Mouse (Mus musculus) hindbrain, postnatal 0 days (tissue): ENCODE data around the gene Atp1b2. TPM values are rescaled to one million over a fixed set of nuclear protein-coding genes. Genes with fewer than 3 reads are reported as not detected.
"Not testable (repeated sequence)": the region's sequence is repeated elsewhere in the genome, so short reads cannot be mapped to it uniquely, and the experiment has no call there.

Source experiments
- ATAC-seq: fragments of 200-750 bp; cut with Nextera tagmentation; 2 replicates; pipeline ENCODE4 v1.8.0; 2017; ENCODE audit warnings: mild to moderate bottlenecking, moderate TSS enrichment, moderate library complexity
- DNase-seq: peaks from one replicate; pipeline ENCODE4 v3.0.0-alpha.2; 2015; ENCODE audit warnings: low spot score
- H3K27ac ChIP-seq: fragments of 300-500 bp; sonication (generic); 2 replicates; pipeline ENCODE4 v1.5.1; 2014; ENCODE audit warnings: mild to moderate bottlenecking
- H3K27me3 ChIP-seq: fragments of 300-500 bp; sonication (generic); 2 replicates; pipeline ENCODE4 v1.6.1; 2014; ENCODE audit warnings: low read length, mixed read lengths; ENCODE audit not compliant: insufficient read depth
- H3K36me3 ChIP-seq: fragments of 300-500 bp; sonication (generic); 2 replicates; pipeline ENCODE4 v1.6.1; 2014; ENCODE audit warnings: low read length, mixed read lengths; ENCODE audit not compliant: insufficient read depth
- H3K4me1 ChIP-seq: fragments of 300-500 bp; sonication (generic); 2 replicates; pipeline ENCODE4 v1.6.1; 2014; ENCODE audit warnings: antibody characterized with exemption, low read length, mixed read lengths; ENCODE audit not compliant: insufficient read depth
- H3K4me2 ChIP-seq: fragments of 300-500 bp; sonication (generic); 2 replicates; pipeline ENCODE4 v1.6.1; 2014; ENCODE audit warnings: low read depth, mild to moderate bottlenecking, low read length, moderate library complexity, mixed read lengths
- H3K4me3 ChIP-seq: fragments of 300-500 bp; sonication (generic); 2 replicates; pipeline ENCODE4 v1.5.1; 2014; ENCODE audit warnings: low read length
- H3K9ac ChIP-seq: fragments of 300-500 bp; sonication (generic); replicated peaks from 2 replicates; pipeline ENCODE4 v1.6.1; 2014; ENCODE audit warnings: mild to moderate bottlenecking, low read length, moderate library complexity, mixed read lengths
- H3K9me3 ChIP-seq: fragments of 300-500 bp; sonication (generic); 2 replicates; pipeline ENCODE4 v1.6.1; 2016; ENCODE audit warnings: low read length, mixed read lengths
- CTCF ChIP-seq: IDR thresholded peaks from 2 replicates; pipeline ENCODE4 v1.5.1; 2016; ENCODE audit warnings: antibody characterized with exemption, control low read depth, low read depth
- WGBS: fragments of 180-500 bp; shearing (Covaris S2); extraction: QIAGEN DNeasy Blood & Tissue Kit; methylation state at CpG from one replicate; pipeline ENCODE4 v1.1.7; 2014; 5-methylcytosine and 5-hydroxymethylcytosine counted together
- polyA plus RNA-seq: library from polyadenylated mRNA; unstranded; fragments of >200 nt; fragmentation: Nextera tagmentation; extraction: Ambion mirVana; gene quantifications from 2 replicates; pipeline ENCODE4 v1.2.1, GENCODE M21; 2015
- total RNA-seq: library from RNA; depleted of rRNA; stranded (reverse); fragments of >200 nt; gene quantifications from 2 replicates; pipeline ENCODE4 v1.2.3, GENCODE M21; 2014

Gene Atp1b2
- total and polyA plus RNA-seq, 2 experiments from 2014 or later: 157 to 210 TPM

GRCm38 (mm10) chr11:69632284-69633089 lies 26.7 kb upstream of the Atp1b2 start, which contains the start of gene Fxr2:
Gene Fxr2 (plus strand): TSS chr11:69632990.
- Histone ChIP-seq H3K36me3 (no peaks in the 10 kb centered on the region), H3K4me1 (peaks cover 19% of the 10 kb centered on the region; the same call in 1 of the 2 replicates), H3K4me3 (peak within 1 kb of the TSS; percentile 94), H3K4me2 (peak within 1 kb of the TSS; percentile 79), H3K9me3 (no peaks in the 10 kb centered on the region), H3K27ac (peak within 1 kb of the TSS; percentile 91), H3K27me3 (no peaks in the 10 kb centered on the region), H3K9ac (peak within 1 kb of the TSS; percentile 96)
- under 1% methylated on average over 50 of the region's 56 CpGs for WGBS
- peak; percentile 100 for DNase-seq
- peak; percentile 100 for ATAC-seq
- peak; percentile 84 for TF ChIP-seq CTCF

GRCm38 (mm10) chr11:69629802-69630201 lies 24.1 kb upstream of the Atp1b2 start:
- Histone ChIP-seq H3K9ac (no peak overlapping the region), H3K27ac (no peak overlapping the region), H3K4me1 (peaks cover 10% of the 10 kb centered on the region; the same call in 1 of the 2 replicates), H3K4me3 (no peak overlapping the region), H3K9me3 (no peaks in the 10 kb centered on the region), H3K4me2 (no peak overlapping the region), H3K36me3 (no peaks in the 10 kb centered on the region), H3K27me3 (no peaks in the 10 kb centered on the region)
- WGBS: 61% methylated on average over 1 of the region's 1 CpGs
- TF ChIP-seq CTCF: peak; percentile 59
- DNase-seq: peak; percentile 27
- ATAC-seq: no peak

GRCm38 (mm10) chr11:69628286-69628685 lies 22.5 kb upstream of the Atp1b2 start:
- H3K9ac ChIP-seq: no peak overlapping the region
- H3K4me3 ChIP-seq: no peak overlapping the region
- no peaks in the 10 kb centered on the region for H3K9me3 ChIP-seq
- DNase-seq (peak; percentile 87), ATAC-seq (no peak)
- no peak overlapping the region for H3K4me2 ChIP-seq
- H3K4me1 ChIP-seq: no peaks in the 10 kb centered on the region
- 38% methylated on average over 6 of the region's 6 CpGs for WGBS
- no peaks in the 10 kb centered on the region for H3K27me3 ChIP-seq
- peak; percentile 95 for TF ChIP-seq CTCF
- H3K27ac ChIP-seq: no peak overlapping the region
- no peaks in the 10 kb centered on the region for H3K36me3 ChIP-seq

- WGBS: 96% methylated on average over 2 of the region's 2 CpGs
- H3K27me3 ChIP-seq, H3K4me3 ChIP-seq, H3K4me1 ChIP-seq, H3K9ac ChIP-seq, H3K27ac ChIP-seq, H3K9me3 ChIP-seq, H3K4me2 ChIP-seq, H3K36me3 ChIP-seq, ATAC-seq, DNase-seq: not testable (repeated sequence)
Measured at GRCm38 (mm10) chr11:69624339-69624738, 18.6 kb upstream of the Atp1b2 start.

- no peak for TF ChIP-seq CTCF
- Histone ChIP-seq H3K36me3 (no peaks in the 10 kb centered on the region), H3K27me3 (no peaks in the 10 kb centered on the region), H3K9me3 (no peaks in the 10 kb centered on the region), H3K4me1 (peaks cover 5% of the 10 kb centered on the region; the same call in 1 of the 2 replicates), H3K9ac (peak overlapping the region; percentile 89), H3K4me3 (peak overlapping the region; percentile 57), H3K27ac (peak overlapping the region; percentile 89; the same call in 1 of the 2 replicates), H3K4me2 (peak overlapping the region; percentile 89)
- DNase-seq (no peak), ATAC-seq (no peak)
- 61% methylated on average over 4 of the region's 4 CpGs for WGBS
Measured at GRCm38 (mm10) chr11:69623006-69623405, 17.3 kb upstream of the Atp1b2 start.

- ATAC-seq (0 out of 2 replicates have a peak, but pooled peaks have one; percentile 4), DNase-seq (peak; percentile 22)
- 17% methylated on average over 6 of the region's 6 CpGs for WGBS
Measured at GRCm38 (mm10) chr11:69622406-69622805, 16.7 kb upstream of the Atp1b2 start.

More at GRCm38 (mm10) chr11:69622406-69622805, 16.7 kb upstream of the Atp1b2 start:
- TF ChIP-seq CTCF: no peak
- Histone ChIP-seq H3K9me3 (no peaks in the 10 kb centered on the region), H3K27ac (peak overlapping the region; percentile 89), H3K27me3 (no peaks in the 10 kb centered on the region), H3K4me2 (peak overlapping the region; percentile 89), H3K9ac (peak overlapping the region; percentile 89), H3K36me3 (no peaks in the 10 kb centered on the region), H3K4me3 (peak overlapping the region; percentile 57), H3K4me1 (peaks cover 5% of the 10 kb centered on the region; the same call in 1 of the 2 replicates)
